Mouse (Mus musculus): ENCODE results near the gene Stat1. TPM values are rescaled to one million over a fixed set of nuclear protein-coding genes. Genes with fewer than 3 reads are reported as not detected.

Gene Stat1
- 17.1 and 18.9 TPM in 2 replicates for polyA plus RNA-seq (2012)

GRCm38 (mm10) chr1:52118860-52119591 is at the start of gene Stat1:
Gene Stat1 (plus strand): TSS chr1:52119440.

Other genes starting within 250 kb of the Stat1 start
- gene Myo1b, start 203.4 kb upstream of the Stat1 start, polyA plus RNA-seq (2012), result 1.00 and 1.3 TPM in 2 replicates
- gene Stat4, start 132.3 kb upstream of the Stat1 start, polyA plus RNA-seq (2012), result 0.54 and 1.2 TPM in 2 replicates
- 69.2 and 81.1 TPM in 2 replicates for gene Gls, start 113.8 kb downstream of the Stat1 start, polyA plus RNA-seq (2012)